Mouse (Mus musculus) G1E (cell line): ENCODE results near the gene Rpain. TPM values are rescaled to one million over a fixed set of nuclear protein-coding genes. Genes with fewer than 3 reads are reported as not detected.
A peak's percentile ranks its signal among the peaks of the same experiment; 100 is the strongest.

Experiments
- ATAC-seq: 2 replicates; pipeline ENCODE4 v1.8.0; 2016; ENCODE audit warnings: mild to moderate bottlenecking; ENCODE audit not compliant: insufficient number of reproducible peaks, poor library complexity, low FRiP score, severe bottlenecking; ENCODE audit errors: extremely low read depth
- DNase-seq: peaks from one replicate; pipeline ENCODE4 v3.0.0; 2012; ENCODE audit warnings: low spot score
- H3K27me3 ChIP-seq: 2 replicates; pipeline ENCODE4 v1.6.1; 2012; ENCODE audit warnings: mild to moderate bottlenecking, low read length, inconsistent platforms; ENCODE audit not compliant: insufficient read depth
- H3K36me3 ChIP-seq: replicated peaks from 2 replicates; pipeline ENCODE3; 2012; ENCODE audit warnings: mild to moderate bottlenecking, inconsistent platforms
- H3K4me1 ChIP-seq: 2 replicates; pipeline ENCODE4 v1.6.1; 2012; ENCODE audit warnings: low read depth, low read length, inconsistent platforms, mixed read lengths; ENCODE audit not compliant: insufficient read depth
- H3K4me3 ChIP-seq: 2 replicates; pipeline ENCODE4 v1.5.1; 2012; ENCODE audit warnings: low read depth, mild to moderate bottlenecking, inconsistent platforms, low read length, moderate library complexity, mixed read lengths
- H3K9me3 ChIP-seq: replicated peaks from 2 replicates; pipeline ENCODE4 v1.6.1; 2012; ENCODE audit warnings: inconsistent platforms
- CTCF ChIP-seq: IDR thresholded peaks from 2 replicates; pipeline ENCODE4 v1.5.1; 2012; ENCODE audit warnings: low read depth, low read length, inconsistent platforms, mixed read lengths
- GATA1 ChIP-seq: IDR thresholded peaks from 2 replicates; pipeline ENCODE4 v1.6.1; 2012; ENCODE audit warnings: borderline replicate concordance, low read length, inconsistent platforms, mixed read lengths
- GATA2 ChIP-seq: IDR thresholded peaks from 2 replicates; pipeline ENCODE4 v1.6.1; 2012; ENCODE audit warnings: low read depth, low read length, inconsistent platforms, borderline replicate concordance
- POLR2AphosphoS5 ChIP-seq: IDR thresholded peaks from 2 replicates; pipeline ENCODE4 v1.6.1; 2012; ENCODE audit warnings: low read depth, low read length, inconsistent platforms; ENCODE audit not compliant: insufficient replicate concordance
- TAL1 ChIP-seq: conservative IDR thresholded peaks from 2 replicates; pipeline ENCODE4 v1.6.1; 2012; ENCODE audit warnings: low read depth, low read length, inconsistent platforms, mixed read lengths
- polyA plus RNA-seq: library from polyadenylated mRNA; stranded (reverse); fragments of >175 nt; gene quantifications from 2 replicates; pipeline ENCODE4 v1.2.3, GENCODE M21; 2012
- total RNA-seq, 2 experiments: library from RNA; stranded (forward) in 1 of 2; stranded (reverse) in 1 of 2; fragments of 200-1000 nt in 1 of 2; fragments of >200 nt in 1 of 2; fragmentation: Nextera tagmentation in 1 of 2; gene quantifications; 2 replicates each; pipeline ENCODE4 v1.2.3; 2014 to 2017

Gene Rpain
- total RNA-seq (2014; fragmentation: Nextera tagmentation) (30.9 and 45.8 TPM in 2 replicates), total RNA-seq (2017) (73.4 and 94.2 TPM in 2 replicates), polyA plus RNA-seq (5.8 and 14.9 TPM in 2 replicates)

DNA sequence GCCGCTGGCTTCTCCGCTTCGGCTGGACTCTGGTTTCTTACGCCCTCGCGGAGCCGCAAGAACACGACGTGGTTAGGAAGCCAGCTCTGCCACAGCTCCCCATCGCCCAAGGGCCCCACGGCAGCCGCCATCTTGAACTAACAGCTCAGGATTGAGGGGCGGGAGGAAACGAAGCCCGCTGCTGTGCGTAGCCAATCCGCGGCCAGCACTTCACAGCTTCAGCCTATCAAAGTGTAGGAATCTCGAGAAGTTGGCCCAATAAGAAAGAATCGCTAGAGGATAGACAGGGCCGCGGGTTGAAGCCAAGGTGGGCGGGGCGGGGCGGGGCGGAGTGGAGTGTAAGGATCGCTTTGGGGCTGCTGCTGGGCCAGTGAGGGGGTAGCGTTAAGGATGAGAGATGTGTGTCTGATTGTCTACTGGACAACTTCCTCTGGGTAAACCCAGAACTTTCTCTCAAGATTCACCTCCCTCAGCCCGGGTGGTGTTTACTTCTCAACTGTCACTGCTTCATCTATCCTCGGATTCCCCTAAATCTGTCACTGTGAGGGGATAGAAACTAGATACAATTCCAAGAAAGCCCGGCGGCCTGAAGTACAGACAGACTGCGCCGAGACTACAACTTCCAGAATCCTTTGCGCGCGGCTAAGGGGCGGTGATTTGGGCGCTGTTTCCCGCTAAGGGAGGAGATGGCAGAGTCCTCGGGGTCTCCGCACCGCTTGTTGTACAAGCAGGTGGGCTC is at the start of gene Rpain, which contains the start of gene Nup88:
Gene Rpain (plus strand): TSS at position 393 of the 739 bp plus-strand sequence.
Gene Nup88 (minus strand): TSS at position 153 of the 739 bp plus-strand sequence.
- peaks cover 4% of the 10 kb centered on the region; the same call in 1 of the 2 replicates for H3K9me3 ChIP-seq
- no peaks in the 10 kb centered on the region for H3K27me3 ChIP-seq
- peak; percentile 82 for ATAC-seq
- peaks cover 60% of the 10 kb centered on the region for H3K36me3 ChIP-seq
- DNase-seq: peak; percentile 98
- TF ChIP-seq TAL1 (no peak), GATA2 (no peak), GATA1 (no peak), POLR2AphosphoS5 (no peak), CTCF (no peak)
- peaks cover 48% of the 10 kb centered on the region for H3K4me1 ChIP-seq
- H3K4me3 ChIP-seq: peak within 1 kb of the TSS; percentile 97

DNA sequence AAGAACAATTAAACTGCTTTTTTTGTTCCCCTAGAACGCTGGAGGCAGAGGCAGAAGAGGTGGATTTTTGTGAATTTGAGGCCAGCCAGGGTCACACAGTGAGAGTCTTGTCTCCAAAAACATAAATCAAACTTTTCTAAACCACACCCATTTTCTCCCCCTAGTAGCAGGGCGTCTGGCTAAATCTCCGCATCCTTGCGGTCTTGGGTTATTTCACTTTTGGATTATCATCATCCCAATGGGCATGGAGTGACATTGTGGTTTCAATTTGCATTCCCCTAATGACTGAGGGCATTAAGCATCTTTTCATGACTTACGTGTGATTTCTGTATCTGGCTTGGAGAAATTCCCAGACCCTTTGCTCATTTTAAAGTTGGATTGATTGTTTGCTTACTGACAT is 38.6 kb upstream of the Rpain start:
- Histone ChIP-seq H3K4me3 (no peak overlapping the region), H3K27me3 (no peaks in the 10 kb centered on the region), H3K9me3 (no peaks in the 10 kb centered on the region), H3K36me3 (peaks cover 76% of the 10 kb centered on the region), H3K4me1 (no peaks in the 10 kb centered on the region)
- DNase-seq: no peak
- TF ChIP-seq GATA1: no peak
- no peak for TF ChIP-seq TAL1
- TF ChIP-seq CTCF: no peak
- no peak for TF ChIP-seq POLR2AphosphoS5
- no peak for TF ChIP-seq GATA2
- ATAC-seq: no peak

DNA sequence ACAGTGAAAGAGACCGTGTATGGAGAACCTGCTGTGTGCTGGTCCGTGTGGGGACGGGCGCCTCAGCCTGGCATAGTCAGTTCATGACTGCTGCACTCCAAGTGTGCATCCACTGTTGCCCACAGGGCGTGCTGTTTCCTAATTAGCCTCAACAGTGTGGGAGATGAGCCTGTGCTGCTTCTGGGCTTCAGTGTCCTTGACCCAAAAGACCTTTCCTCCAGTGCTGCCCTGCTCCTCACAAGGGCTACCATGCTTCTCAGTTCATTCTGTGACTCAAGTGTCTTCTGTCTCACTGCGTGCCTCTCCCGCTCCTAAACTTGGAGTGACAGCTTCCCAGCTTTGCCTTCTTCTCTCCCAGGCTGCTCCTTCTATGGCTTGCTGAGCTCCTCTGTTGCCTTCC is 34.7 kb upstream of the Rpain start:
- DNase-seq: no peak
- Histone ChIP-seq H3K4me3 (no peak overlapping the region), H3K9me3 (no peaks in the 10 kb centered on the region), H3K27me3 (no peaks in the 10 kb centered on the region), H3K4me1 (peaks cover 5% of the 10 kb centered on the region; the same call in 1 of the 2 replicates), H3K36me3 (peaks cover 91% of the 10 kb centered on the region)
- TF ChIP-seq GATA1 (no peak), GATA2 (no peak), TAL1 (no peak), POLR2AphosphoS5 (no peak), CTCF (no peak)
- no peak for ATAC-seq

DNA sequence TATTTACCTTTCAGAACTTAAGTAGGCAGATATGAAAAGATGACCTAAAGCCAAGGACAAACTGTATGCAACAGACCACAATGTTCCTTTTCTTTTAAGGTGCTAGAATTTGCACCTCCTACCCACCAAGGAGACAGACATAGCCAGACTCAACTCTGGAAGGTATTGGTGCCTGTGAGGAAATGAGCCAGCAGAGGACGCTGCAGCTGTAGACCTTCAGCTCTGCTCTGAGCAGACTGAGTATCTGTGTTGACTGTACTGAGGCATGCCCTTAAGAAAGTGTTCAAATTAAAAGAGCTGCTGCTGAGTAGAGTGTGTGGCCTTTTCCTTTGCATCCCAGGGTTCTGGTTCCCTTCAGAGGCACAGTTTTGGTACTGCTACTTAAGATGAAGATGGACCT is 27.4 kb upstream of the Rpain start:
- H3K9me3 ChIP-seq: no peaks in the 10 kb centered on the region
- peaks cover 8% of the 10 kb centered on the region; the same call in 1 of the 2 replicates for H3K4me1 ChIP-seq
- H3K4me3 ChIP-seq: no peak overlapping the region
- ATAC-seq (no peak), DNase-seq (no peak)
- TF ChIP-seq TAL1 (no peak), GATA1 (no peak), CTCF (no peak), POLR2AphosphoS5 (no peak), GATA2 (no peak)
- peaks cover 92% of the 10 kb centered on the region for H3K36me3 ChIP-seq
- H3K27me3 ChIP-seq: no peaks in the 10 kb centered on the region

DNA sequence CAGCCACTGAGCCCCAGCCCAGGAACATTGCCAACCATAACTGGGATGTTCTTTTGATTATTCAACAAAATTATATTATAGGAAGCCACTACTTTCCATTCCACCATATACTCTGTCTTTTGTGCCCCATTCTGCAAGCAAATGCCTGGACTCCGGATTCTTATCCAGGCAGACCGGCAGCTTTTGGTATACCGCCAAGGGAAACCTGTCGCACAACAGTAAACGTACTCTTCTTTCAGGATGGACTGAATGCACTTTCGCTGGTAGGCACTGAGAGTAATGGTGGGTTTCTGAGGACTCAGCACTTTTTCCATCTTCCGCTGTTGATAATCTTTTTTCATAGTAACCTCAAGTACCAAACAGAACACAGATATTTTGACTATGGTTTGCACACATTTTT is 26.4 kb upstream of the Rpain start:
- DNase-seq (no peak), ATAC-seq (no peak)
- H3K27me3 ChIP-seq: no peaks in the 10 kb centered on the region
- TF ChIP-seq GATA1 (no peak), GATA2 (no peak), TAL1 (no peak), CTCF (no peak), POLR2AphosphoS5 (no peak)
- peaks cover 4% of the 10 kb centered on the region; the same call in 1 of the 2 replicates for H3K4me1 ChIP-seq
- peaks cover 94% of the 10 kb centered on the region for H3K36me3 ChIP-seq
- H3K9me3 ChIP-seq: no peaks in the 10 kb centered on the region
- H3K4me3 ChIP-seq: no peak overlapping the region

DNA sequence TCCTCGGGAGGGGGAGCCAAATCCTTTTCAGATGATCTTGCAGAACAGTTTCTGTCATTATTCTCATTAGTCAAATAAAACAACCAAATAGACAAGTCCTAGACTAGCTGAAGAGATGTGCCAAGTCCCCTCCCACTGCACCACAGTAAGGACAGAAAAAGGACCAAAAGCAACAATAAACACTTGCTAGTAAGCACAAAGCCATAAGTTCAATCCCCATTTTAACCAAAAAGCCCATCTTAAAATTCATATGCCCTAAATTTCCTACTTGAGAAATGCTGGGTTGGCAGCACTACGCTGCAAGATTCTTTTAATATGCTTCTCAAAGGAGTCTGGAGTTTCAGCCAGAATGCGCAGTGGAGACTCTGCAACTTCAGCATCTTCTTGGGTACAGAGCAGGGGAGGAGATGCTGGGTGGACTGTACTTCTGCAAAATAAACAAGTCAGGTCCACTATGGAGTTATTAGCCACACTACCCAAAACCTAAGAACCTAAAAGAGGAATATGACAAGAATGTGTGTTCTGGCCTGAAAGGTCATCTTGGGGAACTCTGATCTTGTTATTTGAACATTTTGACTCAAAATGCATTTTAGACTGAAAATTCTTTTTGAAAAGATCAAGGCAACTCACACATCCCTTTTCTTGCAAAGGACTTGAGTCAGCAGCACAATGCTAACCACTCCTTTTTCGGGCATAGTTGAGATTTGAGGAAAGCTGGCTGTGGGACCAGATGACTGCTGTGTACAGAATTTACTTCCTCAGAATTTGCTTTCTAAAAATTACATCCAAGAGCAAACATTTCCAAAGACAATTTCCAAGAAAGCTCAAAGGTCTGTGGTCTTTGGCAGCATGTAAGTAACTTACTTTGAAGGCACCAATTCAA is 24.8 kb upstream of the Rpain start:
- Histone ChIP-seq H3K36me3 (peaks cover 94% of the 10 kb centered on the region), H3K9me3 (no peaks in the 10 kb centered on the region), H3K27me3 (no peaks in the 10 kb centered on the region), H3K4me3 (no peak overlapping the region), H3K4me1 (peaks cover 4% of the 10 kb centered on the region; the same call in 1 of the 2 replicates)
- TF ChIP-seq GATA2: no peak
- no peak for TF ChIP-seq CTCF
- no peak for TF ChIP-seq POLR2AphosphoS5
- no peak for TF ChIP-seq TAL1
- TF ChIP-seq GATA1: no peak
- no peak for ATAC-seq
- DNase-seq: no peak
